ENCODE assay signal across 8 mouse cellular contexts in the genomic region with DNA sequence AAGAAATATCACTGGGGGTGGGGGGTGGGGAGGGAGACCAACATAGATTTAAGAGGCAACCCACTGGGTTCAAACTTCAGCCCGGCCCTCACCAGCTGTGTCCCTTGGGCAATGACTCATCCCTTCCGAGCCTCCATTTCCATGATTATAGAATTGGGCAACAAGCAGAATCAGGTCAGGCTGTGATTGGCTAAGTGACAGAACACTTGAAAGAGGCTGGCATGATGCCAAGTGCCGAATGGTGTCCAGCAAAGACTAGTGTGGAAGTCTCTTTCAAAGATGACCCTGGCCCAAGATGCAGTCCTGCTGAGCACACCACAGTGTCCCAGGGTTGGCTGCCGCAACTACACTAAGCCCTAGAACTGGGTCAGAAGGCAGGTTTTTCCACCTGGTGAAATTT. TPM values are rescaled to one million over a fixed set of nuclear protein-coding genes. Genes with fewer than 3 reads are reported as not detected.
A peak's percentile ranks its signal among the peaks of the same experiment; 100 is the strongest.
DNase-seq lines count a peak whose midpoint lies in the region; ATAC-seq and TF ChIP-seq lines count a peak whose summit lies in the region.

No protein-coding gene starts in this region.

- no peak overlapping the region for H3K4me2 ChIP-seq in intestine, embryonic 15.5 days (replicated peaks)
- H3K4me2 ChIP-seq in intestine, postnatal 0 days (replicated peaks; ENCODE audit: low read depth), result no peak overlapping the region
- H3K4me2 ChIP-seq in heart, postnatal 0 days (ENCODE audit: low read depth, low read length), result no peak overlapping the region
- no peak overlapping the region for H3K4me2 ChIP-seq in lung, embryonic 14.5 days

- no peaks in the 10 kb centered on the region for H3K27me3 ChIP-seq in intestine, embryonic 15.5 days (replicated peaks)
- H3K27me3 ChIP-seq in intestine, postnatal 0 days (replicated peaks; ENCODE audit: control insufficient read depth, insufficient read depth, low read length), result no peaks in the 10 kb centered on the region
- no peaks in the 10 kb centered on the region for H3K27me3 ChIP-seq in heart, postnatal 0 days (ENCODE audit: control insufficient read depth, insufficient read depth, low read length)
- H3K27me3 ChIP-seq in lung, embryonic 14.5 days (ENCODE audit: insufficient read depth, low read length), result no peaks in the 10 kb centered on the region

- H3K36me3 ChIP-seq in intestine, embryonic 15.5 days, result no peaks in the 10 kb centered on the region
- H3K36me3 ChIP-seq in intestine, postnatal 0 days (ENCODE audit: control insufficient read depth, insufficient read depth), result no peaks in the 10 kb centered on the region
- no peaks in the 10 kb centered on the region for H3K36me3 ChIP-seq in heart, postnatal 0 days (replicated peaks; ENCODE audit: control insufficient read depth, insufficient read depth, low read length)
- no peaks in the 10 kb centered on the region for H3K36me3 ChIP-seq in lung, embryonic 14.5 days (ENCODE audit: insufficient read depth)

- no peak overlapping the region for H3K4me3 ChIP-seq in intestine, embryonic 15.5 days (replicated peaks)
- no peak overlapping the region for H3K4me3 ChIP-seq in intestine, postnatal 0 days (ENCODE audit: low read depth, low read length)
- H3K4me3 ChIP-seq in heart, postnatal 0 days (ENCODE audit: low read depth, low read length), result no peak overlapping the region
- no peak overlapping the region for H3K4me3 ChIP-seq in lung, embryonic 14.5 days (ENCODE audit: low read depth, low read length)

- H3K27ac ChIP-seq in intestine, embryonic 15.5 days, result no peak overlapping the region
- H3K27ac ChIP-seq in intestine, postnatal 0 days (ENCODE audit: low read depth, low read length), result no peak overlapping the region
- no peak overlapping the region for H3K27ac ChIP-seq in heart, postnatal 0 days (ENCODE audit: low read depth)
- no peak overlapping the region for H3K27ac ChIP-seq in lung, embryonic 14.5 days (ENCODE audit: low read depth)

- TF ChIP-seq EP300 in heart, postnatal 0 days (IDR thresholded peaks at IDR 0.05; ENCODE audit: low read depth), result no peak

- no peak for TF ChIP-seq CTCF in intestine, postnatal 0 days (IDR thresholded peaks at IDR 0.05; ENCODE audit: low read depth)
- TF ChIP-seq CTCF in heart, postnatal 0 days (IDR thresholded peaks at IDR 0.05; ENCODE audit: low read depth), result no peak
- no peak for TF ChIP-seq CTCF in lung, embryonic 14.5 days (IDR thresholded peaks at IDR 0.05; ENCODE audit: low read depth)

- no peak overlapping the region for H3K9ac ChIP-seq in intestine, embryonic 15.5 days
- no peak overlapping the region for H3K9ac ChIP-seq in intestine, postnatal 0 days (ENCODE audit: low read depth, low read length)
- H3K9ac ChIP-seq in heart, postnatal 0 days (replicated peaks; ENCODE audit: low read depth, low read length), result no peak overlapping the region
- H3K9ac ChIP-seq in lung, embryonic 14.5 days, result no peak overlapping the region

- no peaks in the 10 kb centered on the region for H3K9me3 ChIP-seq in intestine, embryonic 15.5 days
- no peaks in the 10 kb centered on the region for H3K9me3 ChIP-seq in intestine, postnatal 0 days (ENCODE audit: control insufficient read depth)
- no peaks in the 10 kb centered on the region for H3K9me3 ChIP-seq in heart, postnatal 0 days (replicated peaks; ENCODE audit: control insufficient read depth, low read length)
- H3K9me3 ChIP-seq in lung, embryonic 14.5 days (ENCODE audit: low read depth, low read length), result no peaks in the 10 kb centered on the region

- peaks cover 5% of the 10 kb centered on the region; the same call in 1 of the 2 replicates for H3K4me1 ChIP-seq in intestine, embryonic 15.5 days (replicated peaks)
- no peaks in the 10 kb centered on the region for H3K4me1 ChIP-seq in intestine, postnatal 0 days (replicated peaks; ENCODE audit: control insufficient read depth, insufficient read depth, low read length)
- H3K4me1 ChIP-seq in heart, postnatal 0 days (ENCODE audit: control insufficient read depth, insufficient read depth), result peaks cover 17% of the 10 kb centered on the region
- peaks cover 11% of the 10 kb centered on the region; the same call in 1 of the 2 replicates for H3K4me1 ChIP-seq in lung, embryonic 14.5 days (ENCODE audit: insufficient read depth)

- peak; percentile 96 for DNase-seq in adipocyte (ENCODE audit: low spot score)
- peak; percentile 57 to 82 for DNase-seq in cerebellum, postnatal 4 days (ENCODE audit: low spot score in 2 of 2)
- no peak for DNase-seq in heart, postnatal 0 days (ENCODE audit: low spot score)
- peak; percentile 75 for DNase-seq in lung, embryonic 14.5 days
- peak; percentile 70 for DNase-seq in testis, postnatal 10 days (ENCODE audit: low spot score)
- no peak for DNase-seq in thymus, postnatal 25 days

- peak; percentile 39; the same call in 1 of the 2 replicates for ATAC-seq in intestine, embryonic 15.5 days
- no peak for ATAC-seq in intestine, postnatal 0 days
- peak; percentile 56 for ATAC-seq in heart, postnatal 0 days (ENCODE audit: insufficient read depth, low read depth)
- ATAC-seq in lung, embryonic 14.5 days (ENCODE audit: insufficient read depth), result 0 out of 2 replicates have a peak, but pooled peaks have one; percentile 48

- 46% methylated on average over 4 of the region's 4 CpGs for WGBS in intestine, embryonic 15.5 days
- WGBS in intestine, postnatal 0 days, result 30% methylated on average over 4 of the region's 4 CpGs
- WGBS in heart, postnatal 0 days, result 26% methylated on average over 4 of the region's 4 CpGs
- 37% methylated on average over 4 of the region's 4 CpGs for WGBS in lung, embryonic 14.5 days

RNA-seq across cellular contexts. Expression of gene Prkag2, which starts 14.2 kb away (rescaled TPM):
- 52.2 and 52.3 TPM in 2 replicates for polyA plus RNA-seq in intestine, embryonic 15.5 days (2015; fragmentation: Nextera tagmentation; extraction: Ambion mirVana)
- polyA plus RNA-seq in intestine, postnatal 0 days (2015; fragmentation: Nextera tagmentation; extraction: Ambion mirVana), result 38.3 and 42.7 TPM in 2 replicates
- total RNA-seq in heart, postnatal 0 days (2014; rRNA removed; ENCODE audit: low replicate concordance), result 62.9 and 72.2 TPM in 2 replicates
- 121 and 122 TPM in 2 replicates for polyA plus RNA-seq in heart, postnatal 0 days (2015; fragmentation: Nextera tagmentation; extraction: Ambion mirVana)
- 25.6 and 29.1 TPM in 2 replicates for polyA plus RNA-seq in lung, embryonic 14.5 days (2014; fragmentation: Nextera tagmentation; extraction: Ambion mirVana)

Comparison
In these comparisons a context has a peak if more than half of its experiments do, and no peak if none do; other contexts are left out.
1. DNase-seq: peak in adipocyte (single experiment), cerebellum, postnatal 4 days (2 of 2), lung, embryonic 14.5 days (single experiment) and testis, postnatal 10 days (single experiment); none in heart, postnatal 0 days (single experiment) and thymus, postnatal 25 days (single experiment).